Mouse (Mus musculus) ES-Bruce4 (cell line): ENCODE results near the gene Akr1b3.
"Not testable (repeated sequence)": the region's sequence is repeated elsewhere in the genome, so short reads cannot be mapped to it uniquely, and the experiment has no call there.

ENCODE experiments used
- CTCF ChIP-seq: IDR thresholded peaks from one replicate; pipeline ENCODE4 v1.8.1; 2011; ENCODE audit warnings: low read depth, low read length
- EP300 ChIP-seq: IDR thresholded peaks from 2 replicates; pipeline ENCODE4 v1.6.1; 2011; ENCODE audit warnings: low read depth, low read length; ENCODE audit not compliant: insufficient read depth
- POLR2A ChIP-seq: IDR thresholded peaks from one replicate; pipeline ENCODE4 v1.8.1; 2011; ENCODE audit warnings: low read length; ENCODE audit not compliant: insufficient read depth

DNA sequence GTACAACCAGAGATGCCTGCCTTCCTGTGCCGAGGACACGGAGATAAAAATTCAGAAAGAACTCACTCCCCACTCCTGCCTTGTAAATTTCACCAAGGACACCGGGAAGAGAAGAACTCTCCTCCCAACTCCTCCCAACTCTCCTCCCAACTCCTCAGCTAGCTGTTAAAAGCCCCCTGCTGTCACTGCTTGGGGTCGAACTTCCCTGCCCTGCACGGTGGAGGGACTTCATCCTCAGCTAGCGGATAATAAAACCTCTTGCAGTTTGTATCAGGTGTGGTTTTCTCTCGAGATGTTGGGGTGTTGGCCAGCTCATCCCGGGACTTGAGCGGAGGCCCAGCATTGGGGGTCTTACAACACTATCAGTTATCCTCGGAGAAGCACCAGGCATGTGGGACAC, 34.2 kb upstream of the Akr1b3 start:
- not testable (repeated sequence) for TF ChIP-seq CTCF, POLR2A, EP300
